20 mouse cellular contexts compared by ENCODE assay signal in genomic region chr9:30525086-30525485, GRCm38 (mm10).
A peak's percentile ranks its signal among the peaks of the same experiment; 100 is the strongest.
DNase-seq lines count a peak whose midpoint lies in the region; ATAC-seq and TF ChIP-seq lines count a peak whose summit lies in the region.
"Had no signal": no experiment of that assay in that cellular context is flagged by ENCODE, and none has a peak within 500 bp of the region (broad histone marks: within the 10 kb centered on the region; RNA-seq: fewer than 3 reads in every experiment).

No protein-coding gene starts in this region.

- intact Hi-C loops in heart, adult 2 months (cut with DNase I), result no loop called here

- no peak overlapping the region for H3K4me2 ChIP-seq in forebrain, embryonic 14.5 days (ENCODE audit: low read length)
- H3K4me2 ChIP-seq in heart, embryonic 15.5 days, result no peak overlapping the region
- H3K4me2 ChIP-seq in embryonic facial prominence, embryonic 14.5 days (ENCODE audit: low read depth, low read length), result no peak overlapping the region
- H3K4me2 ChIP-seq: forebrain, embryonic 12.5 days; heart, embryonic 13.5 days; hindbrain, embryonic 13.5 days had no signal

- no peak for TF ChIP-seq EP300 in heart, adult 2 months (IDR thresholded peaks at IDR 0.05; ENCODE audit: insufficient read depth, low read depth, low read length)

- H3K79me2 ChIP-seq in heart, adult 2 months (replicated peaks; ENCODE audit: control insufficient read depth, insufficient read depth, low read length), result no peaks in the 10 kb centered on the region

- no peak overlapping the region for H3K27ac ChIP-seq in forebrain, embryonic 10.5 days
- no peak overlapping the region for H3K27ac ChIP-seq in forebrain, embryonic 14.5 days (ENCODE audit: low read depth, low read length)
- H3K27ac ChIP-seq in heart, embryonic 15.5 days, result peak overlapping the region; percentile 4; the same call in 1 of the 2 replicates
- H3K27ac ChIP-seq in heart, adult 2 months, result no peak overlapping the region
- H3K27ac ChIP-seq in embryonic facial prominence, embryonic 14.5 days (replicated peaks; ENCODE audit: low read depth, low read length), result no peak overlapping the region
- H3K27ac ChIP-seq: forebrain, embryonic 12.5 days; heart, embryonic 13.5 days; hindbrain, embryonic 13.5 days; hindbrain, postnatal 0 days had no signal

- no peak overlapping the region for H3K4me3 ChIP-seq in forebrain, embryonic 10.5 days
- H3K4me3 ChIP-seq in forebrain, embryonic 14.5 days (ENCODE audit: low read depth, low read length), result no peak overlapping the region
- no peak overlapping the region for H3K4me3 ChIP-seq in heart, embryonic 15.5 days
- no peak overlapping the region for H3K4me3 ChIP-seq in heart, adult 2 months
- no peak overlapping the region for H3K4me3 ChIP-seq in embryonic facial prominence, embryonic 14.5 days (ENCODE audit: low read depth, low read length)
- H3K4me3 ChIP-seq: forebrain, embryonic 12.5 days; heart, embryonic 13.5 days; hindbrain, embryonic 13.5 days had no signal

- no peak for ATAC-seq in forebrain, embryonic 14.5 days
- ATAC-seq in heart, embryonic 15.5 days (replicated peaks; ENCODE audit: insufficient number of reproducible peaks, insufficient read depth, low FRiP score, low read depth), result no peak
- ATAC-seq in embryonic facial prominence, embryonic 14.5 days (ENCODE audit: low read depth), result no peak
- ATAC-seq: activated CD4-positive, CD25-positive, alpha-beta regulatory T cell, adult 4 months; hindbrain, postnatal 0 days; Patski had no signal

- H3K9ac ChIP-seq in forebrain, embryonic 14.5 days (ENCODE audit: low read length), result no peak overlapping the region
- H3K9ac ChIP-seq in heart, embryonic 15.5 days, result no peak overlapping the region
- H3K9ac ChIP-seq in heart, adult 2 months (ENCODE audit: low read depth, low read length), result no peak overlapping the region
- no peak overlapping the region for H3K9ac ChIP-seq in embryonic facial prominence, embryonic 14.5 days (ENCODE audit: low read depth, low read length)
- H3K9ac ChIP-seq: forebrain, embryonic 12.5 days; heart, embryonic 13.5 days; hindbrain, embryonic 13.5 days had no signal

- TF ChIP-seq POLR2A in heart, adult 2 months (IDR thresholded peaks at IDR 0.05; ENCODE audit: insufficient read depth, low read depth, low read length), result no peak

- H3K36me3 ChIP-seq in forebrain, embryonic 10.5 days (replicated peaks), result no peaks in the 10 kb centered on the region
- H3K36me3 ChIP-seq in forebrain, embryonic 14.5 days (ENCODE audit: control insufficient read depth, insufficient read depth, low read length), result no peaks in the 10 kb centered on the region
- H3K36me3 ChIP-seq in heart, embryonic 15.5 days, result no peaks in the 10 kb centered on the region
- H3K36me3 ChIP-seq in heart, adult 2 months (ENCODE audit: control insufficient read depth, insufficient read depth, low read length), result peaks cover 2% of the 10 kb centered on the region; the same call in 1 of the 2 replicates
- no peaks in the 10 kb centered on the region for H3K36me3 ChIP-seq in embryonic facial prominence, embryonic 14.5 days (ENCODE audit: control insufficient read depth, insufficient read depth, low read length)
- H3K36me3 ChIP-seq: forebrain, embryonic 12.5 days; heart, embryonic 13.5 days; hindbrain, embryonic 13.5 days had no signal

- no peak for TF ChIP-seq CTCF in heart, adult 2 months (IDR thresholded peaks at IDR 0.05)

- H3K27me3 ChIP-seq in forebrain, embryonic 10.5 days (ENCODE audit: poor library complexity, severe bottlenecking), result no peaks in the 10 kb centered on the region
- no peaks in the 10 kb centered on the region for H3K27me3 ChIP-seq in forebrain, embryonic 14.5 days (replicated peaks; ENCODE audit: control insufficient read depth, insufficient read depth, low read length)
- H3K27me3 ChIP-seq in heart, embryonic 15.5 days, result no peaks in the 10 kb centered on the region
- H3K27me3 ChIP-seq in heart, adult 2 months (ENCODE audit: control insufficient read depth, insufficient read depth, low read length), result no peaks in the 10 kb centered on the region
- H3K27me3 ChIP-seq in embryonic facial prominence, embryonic 14.5 days (replicated peaks; ENCODE audit: control insufficient read depth, insufficient read depth, low read length), result no peaks in the 10 kb centered on the region
- H3K27me3 ChIP-seq: CH12.LX; forebrain, embryonic 12.5 days; heart, embryonic 13.5 days; hindbrain, embryonic 13.5 days; Patski had no signal

- peak; percentile 8 for DNase-seq in forebrain, embryonic 10.5 days (ENCODE audit: extremely low spot score, low spot score)
- DNase-seq in forebrain, embryonic 14.5 days (ENCODE audit: low spot score), result no peak
- DNase-seq in heart, adult 2 months, result no peak
- DNase-seq in brain, adult 2 months (ENCODE audit: low read depth, low spot score), result peak; percentile 58
- peak; percentile 38 for DNase-seq in embryonic facial prominence, embryonic 14.5 days (ENCODE audit: low spot score)
- DNase-seq in cerebellum, postnatal 36 days, result no peak
- DNase-seq: adrenal gland, postnatal 14 days; cerebellum, adult 18-20 months; cerebellum, adult 9-11 months; gastrocnemius, postnatal 10 days; kidney, adult 11 months; kidney, adult 9 months had no signal

- no peaks in the 10 kb centered on the region for H3K9me3 ChIP-seq in forebrain, embryonic 10.5 days
- no peaks in the 10 kb centered on the region for H3K9me3 ChIP-seq in forebrain, embryonic 14.5 days (replicated peaks; ENCODE audit: control insufficient read depth, low read length)
- no peaks in the 10 kb centered on the region for H3K9me3 ChIP-seq in heart, embryonic 15.5 days (replicated peaks)
- H3K9me3 ChIP-seq in embryonic facial prominence, embryonic 14.5 days (ENCODE audit: control insufficient read depth, low read length), result no peaks in the 10 kb centered on the region
- H3K9me3 ChIP-seq: forebrain, embryonic 12.5 days; heart, embryonic 13.5 days; hindbrain, embryonic 13.5 days had no signal

- WGBS in forebrain, embryonic 10.5 days, result 77% methylated on average over 5 of the region's 5 CpGs
- 67% methylated on average over 5 of the region's 5 CpGs for WGBS in forebrain, embryonic 14.5 days
- 53% methylated on average over 5 of the region's 5 CpGs for WGBS in heart, embryonic 15.5 days
- WGBS in heart, adult 2 months, result 52% methylated on average over 5 of the region's 5 CpGs
- 39% methylated on average over 5 of the region's 5 CpGs for WGBS in embryonic facial prominence, embryonic 14.5 days

- peaks cover 34% of the 10 kb centered on the region for H3K4me1 ChIP-seq in forebrain, embryonic 10.5 days
- H3K4me1 ChIP-seq in forebrain, embryonic 14.5 days (ENCODE audit: control insufficient read depth, insufficient read depth, low read length), result no peaks in the 10 kb centered on the region; the same call in 1 of the 2 replicates
- no peaks in the 10 kb centered on the region for H3K4me1 ChIP-seq in heart, embryonic 15.5 days (replicated peaks)
- H3K4me1 ChIP-seq in heart, adult 2 months (ENCODE audit: control insufficient read depth, insufficient read depth, low read length), result peaks cover 21% of the 10 kb centered on the region
- peaks cover 25% of the 10 kb centered on the region for H3K4me1 ChIP-seq in embryonic facial prominence, embryonic 14.5 days (ENCODE audit: control insufficient read depth, insufficient read depth, low read length)

Comparison
In these comparisons a context has a peak if more than half of its experiments do, and no peak if none do; other contexts are left out.
1. DNase-seq: peak in forebrain, embryonic 10.5 days (single experiment), brain, adult 2 months (single experiment) and embryonic facial prominence, embryonic 14.5 days (single experiment); none in forebrain, embryonic 14.5 days (single experiment), heart, adult 2 months (0 of 2) and cerebellum, postnatal 36 days (0 of 2).